Mouse (Mus musculus): ENCODE data around the gene Tspyl4. TPM values are rescaled to one million over a fixed set of nuclear protein-coding genes. Genes with fewer than 3 reads are reported as not detected.

Gene Tspyl4
- polyA plus RNA-seq, 1 experiment from 2014 or later: 0.39 TPM

Other genes starting within 250 kb of the Tspyl4 start
- 0.02 and 0.05 TPM in 2 replicates for gene Calhm5, start 200.9 kb upstream of the Tspyl4 start, polyA plus RNA-seq (2015; fragmentation: Nextera tagmentation; extraction: Ambion mirVana)
- gene Calhm6, start 169.5 kb upstream of the Tspyl4 start, polyA plus RNA-seq (2015; fragmentation: Nextera tagmentation; extraction: Ambion mirVana): 1.8 and 2.4 TPM in 2 replicates
- gene Dse, start 89.7 kb upstream of the Tspyl4 start, polyA plus RNA-seq (2015; fragmentation: Nextera tagmentation; extraction: Ambion mirVana): 6.5 and 6.9 TPM in 2 replicates
- 22.5 and 24.5 TPM in 2 replicates for gene Tspyl1, start 15.3 kb upstream of the Tspyl4 start, polyA plus RNA-seq (2015; fragmentation: Nextera tagmentation; extraction: Ambion mirVana)
- gene Col10a1, start 92.5 kb downstream of the Tspyl4 start, polyA plus RNA-seq (2015; fragmentation: Nextera tagmentation; extraction: Ambion mirVana): 0.02 and 0.05 TPM in 2 replicates
- gene Nt5dc1, start 121.1 kb downstream of the Tspyl4 start, polyA plus RNA-seq (2015; fragmentation: Nextera tagmentation; extraction: Ambion mirVana): 6.2 and 7.2 TPM in 2 replicates
- gene Frk, start 186.0 kb downstream of the Tspyl4 start, polyA plus RNA-seq (2015; fragmentation: Nextera tagmentation; extraction: Ambion mirVana): 1.1 and 1.9 TPM in 2 replicates